In the genomic region with DNA sequence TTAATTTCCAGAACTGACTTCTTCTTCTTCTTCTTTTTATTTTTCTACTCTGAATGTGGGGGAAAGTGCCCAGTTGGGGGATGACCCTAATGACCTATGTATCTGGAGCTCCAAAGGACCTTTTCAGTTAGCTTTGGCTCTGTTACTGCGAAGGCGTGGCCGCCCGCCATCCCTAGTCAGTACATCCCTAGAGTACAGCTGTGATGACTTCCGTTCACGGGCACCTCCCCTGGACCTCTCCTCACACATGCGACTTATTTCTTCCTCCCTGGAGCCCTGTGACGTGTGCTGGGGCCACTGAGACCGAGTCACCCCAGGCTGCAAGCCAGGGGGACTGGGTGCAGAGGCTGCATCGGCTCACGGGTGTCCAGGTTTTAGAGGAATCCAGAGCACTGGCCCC, we compare ENCODE assay signal across 14 mouse cellular contexts. TPM values are rescaled to one million over a fixed set of nuclear protein-coding genes. Genes with fewer than 3 reads are reported as not detected.
DNase-seq lines count a peak whose midpoint lies in the region; ATAC-seq and TF ChIP-seq lines count a peak whose summit lies in the region.
"Had no signal": no experiment of that assay in that cellular context is flagged by ENCODE, and none has a peak within 500 bp of the region (broad histone marks: within the 10 kb centered on the region; RNA-seq: fewer than 3 reads in every experiment).

No protein-coding gene starts in this region.

- no peaks in the 10 kb centered on the region for H3K9me3 ChIP-seq in kidney, embryonic 14.5 days (ENCODE audit: control insufficient read depth, low read length)
- H3K9me3 ChIP-seq in stomach, embryonic 14.5 days (ENCODE audit: control insufficient read depth, low read depth, low read length) = no peaks in the 10 kb centered on the region
- no peaks in the 10 kb centered on the region for H3K9me3 ChIP-seq in stomach, postnatal 0 days (ENCODE audit: control insufficient read depth, low read length)
- no peaks in the 10 kb centered on the region for H3K9me3 ChIP-seq in intestine, embryonic 15.5 days
- no peaks in the 10 kb centered on the region for H3K9me3 ChIP-seq in stomach, embryonic 16.5 days (replicated peaks; ENCODE audit: control insufficient read depth, low read length)
- H3K9me3 ChIP-seq: forebrain, embryonic 13.5 days had no signal

- no peak for TF ChIP-seq EP300 in stomach, postnatal 0 days (optimal IDR thresholded peaks at IDR 0.05)

- no peaks in the 10 kb centered on the region for H3K27me3 ChIP-seq in kidney, adult 2 months (replicated peaks; ENCODE audit: control insufficient read depth, insufficient read depth, low read length)
- H3K27me3 ChIP-seq in kidney, embryonic 14.5 days (ENCODE audit: control insufficient read depth, insufficient read depth, low read length) = no peaks in the 10 kb centered on the region
- no peaks in the 10 kb centered on the region for H3K27me3 ChIP-seq in stomach, embryonic 14.5 days (ENCODE audit: control insufficient read depth, insufficient read depth, low read length)
- no peaks in the 10 kb centered on the region for H3K27me3 ChIP-seq in stomach, postnatal 0 days (ENCODE audit: control insufficient read depth, insufficient read depth, low read length)
- no peaks in the 10 kb centered on the region for H3K27me3 ChIP-seq in intestine, embryonic 15.5 days (replicated peaks)
- H3K27me3 ChIP-seq in stomach, embryonic 16.5 days (ENCODE audit: control insufficient read depth, insufficient read depth, low read length) = no peaks in the 10 kb centered on the region

- H3K4me2 ChIP-seq in kidney, embryonic 14.5 days (replicated peaks; ENCODE audit: low read depth, low read length) = no peak overlapping the region; the same call in 1 of the 2 replicates
- peak overlapping the region; percentile 16; the same call in 1 of the 2 replicates for H3K4me2 ChIP-seq in stomach, embryonic 14.5 days (replicated peaks; ENCODE audit: low read depth, low read length)
- H3K4me2 ChIP-seq in stomach, postnatal 0 days (replicated peaks; ENCODE audit: low read depth) = no peak overlapping the region
- peak overlapping the region; percentile 53; the same call in 1 of the 2 replicates for H3K4me2 ChIP-seq in intestine, embryonic 15.5 days (replicated peaks)
- H3K4me2 ChIP-seq in stomach, embryonic 16.5 days (ENCODE audit: low read depth, low read length) = peak overlapping the region; percentile 28

- H3K4me3 ChIP-seq in kidney, adult 2 months (ENCODE audit: insufficient read depth, low read depth, low read length) = no peak overlapping the region
- H3K4me3 ChIP-seq in kidney, embryonic 14.5 days (ENCODE audit: low read length) = no peak overlapping the region
- H3K4me3 ChIP-seq in stomach, embryonic 14.5 days (ENCODE audit: low read depth, low read length) = no peak overlapping the region
- no peak overlapping the region for H3K4me3 ChIP-seq in stomach, postnatal 0 days (ENCODE audit: low read depth, low read length)
- H3K4me3 ChIP-seq in intestine, embryonic 15.5 days (replicated peaks) = no peak overlapping the region
- H3K4me3 ChIP-seq in stomach, embryonic 16.5 days (replicated peaks; ENCODE audit: low read length) = no peak overlapping the region
- H3K4me3 ChIP-seq: forebrain, embryonic 13.5 days; myocyte had no signal

- no peak overlapping the region for H3K9ac ChIP-seq in kidney, embryonic 14.5 days (ENCODE audit: low read depth, low read length)
- H3K9ac ChIP-seq in stomach, embryonic 14.5 days (replicated peaks; ENCODE audit: low read depth, low read length) = no peak overlapping the region
- H3K9ac ChIP-seq in stomach, postnatal 0 days (ENCODE audit: low read length) = no peak overlapping the region
- H3K9ac ChIP-seq in intestine, embryonic 15.5 days = no peak overlapping the region
- H3K9ac ChIP-seq in stomach, embryonic 16.5 days (ENCODE audit: low read length) = no peak overlapping the region

- no peak for TF ChIP-seq POLR2A in kidney, adult 2 months (IDR thresholded peaks at IDR 0.05; ENCODE audit: low read depth, low read length)

- no peaks in the 10 kb centered on the region for H3K36me3 ChIP-seq in kidney, adult 2 months (ENCODE audit: control insufficient read depth, insufficient read depth, low read length)
- peaks cover 2% of the 10 kb centered on the region; the same call in 1 of the 2 replicates for H3K36me3 ChIP-seq in kidney, embryonic 14.5 days (ENCODE audit: control insufficient read depth, insufficient read depth, low read length)
- H3K36me3 ChIP-seq in stomach, embryonic 14.5 days (ENCODE audit: control insufficient read depth, insufficient read depth, low read length) = peaks cover 14% of the 10 kb centered on the region
- H3K36me3 ChIP-seq in stomach, postnatal 0 days (ENCODE audit: control insufficient read depth, insufficient read depth, low read length) = 0 out of 2 replicates have a peak, but pooled peaks cover 2% of the 10 kb centered on the region
- peaks cover 13% of the 10 kb centered on the region; the same call in 1 of the 2 replicates for H3K36me3 ChIP-seq in intestine, embryonic 15.5 days
- no peaks in the 10 kb centered on the region for H3K36me3 ChIP-seq in stomach, embryonic 16.5 days (ENCODE audit: control insufficient read depth, insufficient read depth, low read length)

- TF ChIP-seq CTCF in kidney, adult 2 months (conservative IDR thresholded peaks at IDR 0.05; ENCODE audit: insufficient read depth, insufficient read length, low read depth, low read length) = no peak
- TF ChIP-seq CTCF in stomach, postnatal 0 days (IDR thresholded peaks at IDR 0.05; ENCODE audit: low read depth) = no peak

- no peaks in the 10 kb centered on the region; the same call in 1 of the 2 replicates for H3K4me1 ChIP-seq in kidney, adult 2 months (ENCODE audit: control insufficient read depth, insufficient read depth, low read length)
- H3K4me1 ChIP-seq in kidney, embryonic 14.5 days (ENCODE audit: control insufficient read depth, insufficient read depth, low read length) = peaks cover 44% of the 10 kb centered on the region
- peaks cover 43% of the 10 kb centered on the region for H3K4me1 ChIP-seq in stomach, embryonic 14.5 days (ENCODE audit: control insufficient read depth, insufficient read depth, low read length)
- H3K4me1 ChIP-seq in stomach, postnatal 0 days (replicated peaks; ENCODE audit: control insufficient read depth, insufficient read depth) = peaks cover 8% of the 10 kb centered on the region; the same call in 1 of the 2 replicates
- H3K4me1 ChIP-seq in intestine, embryonic 15.5 days (replicated peaks) = peaks cover 46% of the 10 kb centered on the region
- H3K4me1 ChIP-seq in stomach, embryonic 16.5 days (ENCODE audit: control insufficient read depth, insufficient read depth, low read length) = peaks cover 47% of the 10 kb centered on the region

- 71% methylated on average over 11 of the region's 11 CpGs for WGBS in kidney, adult 2 months
- WGBS in kidney, embryonic 14.5 days = 78% methylated on average over 11 of the region's 11 CpGs
- WGBS in stomach, embryonic 14.5 days = 82% methylated on average over 11 of the region's 11 CpGs
- WGBS in stomach, postnatal 0 days = 73% methylated on average over 11 of the region's 11 CpGs
- WGBS in intestine, embryonic 15.5 days = 76% methylated on average over 11 of the region's 11 CpGs
- 77% methylated on average over 11 of the region's 11 CpGs for WGBS in stomach, embryonic 16.5 days

- peak; percentile 46 for DNase-seq in kidney, adult 2 months
- no peak for DNase-seq in stomach, postnatal 0 days (ENCODE audit: low spot score)
- no peak for DNase-seq in urinary bladder, adult 2 months (ENCODE audit: low spot score)
- DNase-seq in embryo, embryonic 9.5 days (ENCODE audit: extremely low spot score) = no peak
- DNase-seq: adrenal gland, adult 2 months; gastrocnemius, postnatal 25 days; thymus, postnatal 36 days had no signal

- no peak for ATAC-seq in kidney, embryonic 14.5 days (ENCODE audit: low FRiP score, low TSS enrichment)
- no peak for ATAC-seq in stomach, embryonic 14.5 days (ENCODE audit: insufficient number of reproducible peaks, insufficient read depth, low FRiP score, low read depth)
- no peak for ATAC-seq in stomach, postnatal 0 days (ENCODE audit: low FRiP score, low TSS enrichment)
- ATAC-seq in intestine, embryonic 15.5 days = no peak
- ATAC-seq in stomach, embryonic 16.5 days (ENCODE audit: insufficient read depth, low FRiP score) = no peak
- ATAC-seq: forebrain, embryonic 13.5 days; inflammation-experienced regulatory T-cells, adult 6 months had no signal

- H3K27ac ChIP-seq in kidney, adult 2 months (ENCODE audit: insufficient read depth, low read depth, low read length) = no peak overlapping the region
- H3K27ac ChIP-seq in kidney, embryonic 14.5 days (ENCODE audit: low read depth, low read length) = no peak overlapping the region
- H3K27ac ChIP-seq in stomach, embryonic 14.5 days (ENCODE audit: low read length) = no peak overlapping the region
- H3K27ac ChIP-seq in stomach, postnatal 0 days (replicated peaks) = no peak overlapping the region; the same call in 1 of the 2 replicates
- peak overlapping the region; percentile 90; the same call in 1 of the 2 replicates for H3K27ac ChIP-seq in intestine, embryonic 15.5 days
- H3K27ac ChIP-seq in stomach, embryonic 16.5 days (ENCODE audit: low read length) = peak overlapping the region; percentile 89; the same call in 1 of the 2 replicates
- H3K27ac ChIP-seq: forebrain, embryonic 13.5 days had no signal

RNA-seq across cellular contexts. Expression of a gene that starts 59.5 kb away (rescaled TPM):
- 30.7 and 33.7 TPM in 2 replicates for polyA plus RNA-seq in kidney, adult 2 months (2012; rRNA removed)
- polyA plus RNA-seq in kidney, embryonic 14.5 days (2014; fragmentation: Nextera tagmentation; extraction: Ambion mirVana) = 35.0 and 69.0 TPM in 2 replicates
- polyA plus RNA-seq in stomach, embryonic 14.5 days (2014; fragmentation: Nextera tagmentation; extraction: Ambion mirVana) = 80.6 and 83.2 TPM in 2 replicates
- polyA plus RNA-seq in stomach, postnatal 0 days (2015; fragmentation: Nextera tagmentation; extraction: Ambion mirVana) = 22.9 and 29.8 TPM in 2 replicates
- 56.0 and 60.1 TPM in 2 replicates for polyA plus RNA-seq in intestine, embryonic 15.5 days (2015; fragmentation: Nextera tagmentation; extraction: Ambion mirVana)
- 48.6 and 59.9 TPM in 2 replicates for polyA plus RNA-seq in stomach, embryonic 16.5 days (2015; fragmentation: Nextera tagmentation; extraction: Ambion mirVana)
- polyA plus RNA-seq in urinary bladder, adult 2 months (2012; rRNA removed) = 30.0 and 73.4 TPM in 2 replicates

Comparison
In these comparisons a context has a peak if more than half of its experiments do, and no peak if none do; other contexts are left out.
1. H3K27ac ChIP-seq: peak in intestine, embryonic 15.5 days (single experiment) and stomach, embryonic 16.5 days (single experiment); none in kidney, adult 2 months (single experiment), kidney, embryonic 14.5 days (single experiment), stomach, embryonic 14.5 days (single experiment) and stomach, postnatal 0 days (single experiment).
2. H3K4me2 ChIP-seq: peak in stomach, embryonic 14.5 days (single experiment), intestine, embryonic 15.5 days (single experiment) and stomach, embryonic 16.5 days (single experiment); none in kidney, embryonic 14.5 days (single experiment) and stomach, postnatal 0 days (single experiment).